Mouse (Mus musculus): ENCODE data around the gene Twsg1. TPM values are rescaled to one million over a fixed set of nuclear protein-coding genes. Genes with fewer than 3 reads are reported as not detected.

The Twsg1 gene
- polyA plus RNA-seq, 1 experiment, result 21.0 TPM

DNA sequence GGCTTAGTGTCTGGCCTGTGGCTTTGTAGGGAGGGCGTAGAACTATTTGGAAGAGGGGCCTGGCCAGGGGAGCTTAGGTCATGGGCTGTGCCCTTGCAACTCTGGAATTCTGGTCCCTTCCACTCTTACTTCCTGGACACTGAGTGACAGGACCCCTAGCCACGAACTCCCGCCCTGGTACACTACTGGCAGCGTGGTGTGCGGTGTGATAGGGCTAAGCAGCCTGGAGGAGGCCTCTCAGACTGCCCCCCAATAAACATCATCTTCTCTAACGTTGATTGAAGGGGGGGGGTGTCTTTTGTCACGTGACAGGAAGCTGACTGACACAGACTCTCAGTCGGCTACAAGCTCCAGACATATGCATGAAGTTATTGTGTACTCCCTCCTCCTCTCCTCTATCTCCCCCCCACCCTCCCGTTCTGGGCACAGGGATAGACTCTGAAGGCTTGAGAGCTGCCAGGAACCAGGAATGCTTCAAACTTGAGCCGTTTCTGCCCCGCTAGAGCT is 44.1 kb downstream of the Twsg1 start:
- Histone ChIP-seq H3K36me3 (ENCODE audit: control insufficient read depth, insufficient read depth, low read length) (no peaks in the 10 kb centered on the region), H3K4me1 (ENCODE audit: control insufficient read depth, insufficient read depth, insufficient read length, low read length) (peaks cover 5% of the 10 kb centered on the region; the same call in 1 of the 2 replicates), H3K27ac (ENCODE audit: insufficient read depth, low read depth, low read length) (0 out of 2 replicates have a peak overlapping the region, but pooled peaks have one; percentile 15), H3K4me3 (ENCODE audit: low read depth, low read length) (peak overlapping the region; percentile 43), H3K27me3 (ENCODE audit: control insufficient read depth, insufficient read depth, low read length) (no peaks in the 10 kb centered on the region)
- WGBS, result 57% methylated on average over 11 of the region's 11 CpGs
- TF ChIP-seq CTCF (IDR thresholded peaks at IDR 0.05; ENCODE audit: extremely low read depth, insufficient read length, insufficient replicate concordance, low read depth, low read length) (no peak), POLR2A (IDR thresholded peaks at IDR 0.05; ENCODE audit: low read depth, low read length) (no peak)

DNA sequence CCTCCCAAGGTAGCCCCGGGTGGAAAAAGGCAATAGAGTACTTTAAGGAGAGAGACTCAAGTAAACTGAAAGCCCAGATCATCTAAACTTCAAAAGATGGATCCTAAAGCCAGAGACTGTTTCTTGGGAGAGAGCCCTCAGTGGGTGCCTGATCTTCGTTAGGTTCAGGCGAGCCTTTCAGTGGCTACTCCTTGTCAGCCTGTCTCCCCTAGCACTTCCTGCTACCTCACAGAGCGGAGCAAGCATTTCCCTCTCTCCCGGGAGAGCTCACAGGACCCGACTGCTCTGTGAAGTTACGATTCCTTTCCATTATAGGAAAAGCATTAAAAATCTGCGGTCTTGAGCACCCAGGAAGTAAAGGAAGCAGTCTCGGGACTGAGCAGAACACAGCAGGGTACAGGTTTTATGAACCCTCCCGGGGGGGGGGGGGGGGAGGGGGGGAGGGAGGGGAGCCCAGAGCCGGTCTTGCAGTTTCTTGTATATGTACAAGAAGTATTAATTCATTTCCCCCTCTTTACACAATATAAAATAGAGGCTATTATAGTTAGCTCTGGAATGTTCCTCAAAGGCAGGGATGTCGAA is 44.6 kb downstream of the Twsg1 start:
- 14% methylated on average over 12 of the region's 12 CpGs for WGBS
- TF ChIP-seq CTCF (IDR thresholded peaks at IDR 0.05; ENCODE audit: extremely low read depth, insufficient read length, insufficient replicate concordance, low read depth, low read length) (no peak), POLR2A (IDR thresholded peaks at IDR 0.05; ENCODE audit: low read depth, low read length) (no peak)

DNA sequence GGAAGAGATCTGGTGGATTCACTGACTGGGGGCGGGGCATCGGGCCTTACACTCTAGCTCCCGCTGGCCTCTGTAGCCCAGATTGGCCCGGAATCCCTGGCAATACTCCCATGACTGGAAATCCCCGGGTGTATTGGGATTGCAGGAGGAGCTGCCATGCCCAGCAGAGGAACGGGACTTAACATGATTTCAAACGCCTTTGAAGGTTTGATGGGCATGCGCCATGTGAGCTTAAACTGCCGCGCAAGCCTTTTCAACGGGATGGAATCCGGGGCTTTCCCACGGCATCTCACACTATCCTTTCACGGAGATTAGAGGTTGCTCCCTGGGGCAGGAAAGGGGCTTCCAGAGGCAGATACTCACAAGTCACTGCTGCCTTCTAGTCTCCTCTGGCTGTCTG is 45.8 kb downstream of the Twsg1 start:
- Histone ChIP-seq H3K4me3 (ENCODE audit: low read depth, low read length) (no peak overlapping the region), H3K27ac (ENCODE audit: insufficient read depth, low read depth, low read length) (no peak overlapping the region), H3K36me3 (ENCODE audit: control insufficient read depth, insufficient read depth, low read length) (no peaks in the 10 kb centered on the region), H3K27me3 (ENCODE audit: control insufficient read depth, insufficient read depth, low read length) (no peaks in the 10 kb centered on the region), H3K4me1 (ENCODE audit: control insufficient read depth, insufficient read depth, insufficient read length, low read length) (peaks cover 5% of the 10 kb centered on the region; the same call in 1 of the 2 replicates)
- WGBS, result 89% methylated on average over 14 of the region's 14 CpGs
- TF ChIP-seq CTCF (IDR thresholded peaks at IDR 0.05; ENCODE audit: extremely low read depth, insufficient read length, insufficient replicate concordance, low read depth, low read length) (no peak), POLR2A (IDR thresholded peaks at IDR 0.05; ENCODE audit: low read depth, low read length) (no peak)

More for the DNA sequence above, 44.6 kb downstream of the Twsg1 start:
- H3K27ac ChIP-seq (ENCODE audit: insufficient read depth, low read depth, low read length), result 0 out of 2 replicates have a peak overlapping the region, but pooled peaks have one; percentile 15
- H3K4me3 ChIP-seq (ENCODE audit: low read depth, low read length), result peak overlapping the region; percentile 7; the same call in 1 of the 2 replicates
- peaks cover 5% of the 10 kb centered on the region; the same call in 1 of the 2 replicates for H3K4me1 ChIP-seq (ENCODE audit: control insufficient read depth, insufficient read depth, insufficient read length, low read length)
- H3K36me3 ChIP-seq (ENCODE audit: control insufficient read depth, insufficient read depth, low read length), result no peaks in the 10 kb centered on the region
- no peaks in the 10 kb centered on the region for H3K27me3 ChIP-seq (ENCODE audit: control insufficient read depth, insufficient read depth, low read length)

DNA sequence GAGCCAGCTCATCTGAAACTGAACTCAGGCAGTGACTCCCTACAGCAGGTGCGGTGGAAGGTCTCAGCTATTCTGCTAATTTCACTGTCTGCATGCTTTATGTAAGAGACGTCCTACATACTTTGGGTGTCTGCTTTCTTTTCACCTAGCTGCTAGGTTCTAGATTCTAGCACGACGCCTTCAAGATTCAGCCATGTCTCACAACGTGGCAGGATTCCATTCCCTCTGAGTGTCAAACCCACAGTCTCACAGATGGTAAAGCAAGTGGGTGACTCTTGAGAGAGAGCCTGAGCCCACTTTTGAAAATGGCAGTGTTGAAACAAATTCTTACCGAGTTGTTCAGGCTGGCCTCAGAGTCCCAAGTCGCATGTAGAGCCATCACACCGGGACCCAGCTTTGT is 47.2 kb downstream of the Twsg1 start:
- Histone ChIP-seq H3K36me3 (ENCODE audit: control insufficient read depth, insufficient read depth, low read length) (no peaks in the 10 kb centered on the region), H3K4me3 (ENCODE audit: low read depth, low read length) (no peak overlapping the region), H3K27ac (ENCODE audit: insufficient read depth, low read depth, low read length) (no peak overlapping the region), H3K4me1 (ENCODE audit: control insufficient read depth, insufficient read depth, insufficient read length, low read length) (peaks cover 5% of the 10 kb centered on the region; the same call in 1 of the 2 replicates), H3K27me3 (ENCODE audit: control insufficient read depth, insufficient read depth, low read length) (no peaks in the 10 kb centered on the region)
- 92% methylated on average over 8 of the region's 8 CpGs for WGBS
- no peak for TF ChIP-seq POLR2A (IDR thresholded peaks at IDR 0.05; ENCODE audit: low read depth, low read length)

DNA sequence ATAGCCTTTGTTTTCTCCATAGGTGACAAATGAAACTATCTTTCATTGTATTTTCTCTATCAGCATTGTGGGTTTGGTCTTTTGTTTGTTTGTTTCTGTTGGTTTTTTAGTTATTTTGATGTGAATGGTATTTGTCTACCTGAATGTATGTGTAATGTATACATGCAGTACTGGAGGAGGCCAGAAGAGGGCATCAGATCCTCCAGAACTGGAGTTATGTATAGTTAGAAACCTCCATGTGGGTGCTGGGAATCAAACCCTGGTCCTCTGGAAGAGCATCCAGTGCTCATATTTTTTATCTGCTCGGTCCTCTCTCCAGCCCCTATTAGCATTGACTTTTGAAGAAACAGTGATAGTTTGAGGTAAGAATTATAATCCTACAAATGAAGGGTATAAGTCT is 48.0 kb downstream of the Twsg1 start:
- Histone ChIP-seq H3K27ac (ENCODE audit: insufficient read depth, low read depth, low read length) (no peak overlapping the region), H3K4me1 (ENCODE audit: control insufficient read depth, insufficient read depth, insufficient read length, low read length) (peaks cover 5% of the 10 kb centered on the region; the same call in 1 of the 2 replicates), H3K36me3 (ENCODE audit: control insufficient read depth, insufficient read depth, low read length) (no peaks in the 10 kb centered on the region), H3K4me3 (ENCODE audit: low read depth, low read length) (no peak overlapping the region), H3K27me3 (ENCODE audit: control insufficient read depth, insufficient read depth, low read length) (no peaks in the 10 kb centered on the region)
- TF ChIP-seq POLR2A (IDR thresholded peaks at IDR 0.05; ENCODE audit: low read depth, low read length) (no peak), CTCF (IDR thresholded peaks at IDR 0.05; ENCODE audit: extremely low read depth, insufficient read length, insufficient replicate concordance, low read depth, low read length) (no peak)
- WGBS, result 98% methylated on average over 1 of the region's 1 CpGs

DNA sequence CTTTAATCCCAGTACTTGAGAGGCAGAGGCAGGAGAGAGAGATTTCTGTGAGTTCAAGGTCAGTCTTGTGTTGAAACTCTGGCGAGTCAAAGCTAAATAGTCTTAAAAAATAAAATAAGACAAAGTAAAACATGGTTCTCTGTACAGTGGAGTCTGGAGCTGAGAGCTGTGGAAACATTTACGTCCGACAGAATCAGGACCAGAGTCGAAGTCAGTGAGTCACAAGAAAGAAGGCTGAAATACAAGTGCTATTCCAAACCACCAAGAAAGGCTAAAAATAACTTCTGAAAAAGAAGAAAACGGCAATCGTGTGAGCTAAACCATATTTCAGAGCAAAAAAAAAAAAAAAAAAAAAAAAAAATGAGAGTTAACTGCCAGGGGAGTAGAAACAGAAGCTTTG is 48.7 kb downstream of the Twsg1 start:
- TF ChIP-seq CTCF (IDR thresholded peaks at IDR 0.05; ENCODE audit: extremely low read depth, insufficient read length, insufficient replicate concordance, low read depth, low read length) (no peak), POLR2A (IDR thresholded peaks at IDR 0.05; ENCODE audit: low read depth, low read length) (no peak)
- H3K36me3 ChIP-seq (ENCODE audit: control insufficient read depth, insufficient read depth, low read length), result no peaks in the 10 kb centered on the region
- no peak overlapping the region for H3K27ac ChIP-seq (ENCODE audit: insufficient read depth, low read depth, low read length)
- peaks cover 5% of the 10 kb centered on the region; the same call in 1 of the 2 replicates for H3K4me1 ChIP-seq (ENCODE audit: control insufficient read depth, insufficient read depth, insufficient read length, low read length)
- 84% methylated on average over 6 of the region's 6 CpGs for WGBS
- no peaks in the 10 kb centered on the region for H3K27me3 ChIP-seq (ENCODE audit: control insufficient read depth, insufficient read depth, low read length)
- H3K4me3 ChIP-seq (ENCODE audit: low read depth, low read length), result no peak overlapping the region

DNA sequence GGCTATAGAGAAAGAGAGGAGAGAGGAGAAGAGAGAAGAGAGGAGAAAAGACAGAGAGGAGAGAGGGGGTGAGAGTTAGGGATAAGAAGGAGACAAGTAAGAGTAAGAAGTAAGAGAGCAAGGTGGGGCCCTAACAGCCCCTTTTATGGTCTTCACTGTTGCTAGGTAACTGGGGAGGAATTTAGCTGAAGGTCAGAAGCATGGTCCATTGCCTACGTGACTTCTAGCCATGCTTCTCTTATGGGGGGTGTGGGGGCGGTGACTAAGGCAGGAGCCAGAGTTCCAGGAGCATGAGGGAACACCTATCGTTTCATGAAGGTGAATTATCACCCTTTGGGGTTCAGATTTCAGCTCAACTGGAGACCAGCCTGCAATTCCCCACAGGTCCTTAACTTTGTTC is 55.0 kb downstream of the Twsg1 start:
- 62% methylated on average over 3 of the region's 3 CpGs for WGBS
- Histone ChIP-seq H3K4me3 (ENCODE audit: low read depth, low read length) (no peak overlapping the region), H3K27ac (ENCODE audit: insufficient read depth, low read depth, low read length) (no peak overlapping the region), H3K36me3 (ENCODE audit: control insufficient read depth, insufficient read depth, low read length) (no peaks in the 10 kb centered on the region), H3K4me1 (ENCODE audit: control insufficient read depth, insufficient read depth, insufficient read length, low read length) (no peaks in the 10 kb centered on the region), H3K27me3 (ENCODE audit: control insufficient read depth, insufficient read depth, low read length) (no peaks in the 10 kb centered on the region)
- TF ChIP-seq POLR2A (IDR thresholded peaks at IDR 0.05; ENCODE audit: low read depth, low read length), result no peak
- no peak for TF ChIP-seq CTCF (IDR thresholded peaks at IDR 0.05; ENCODE audit: extremely low read depth, insufficient read length, insufficient replicate concordance, low read depth, low read length)
